Comparison of ENCODE assay signal across 21 mouse cellular contexts in genomic region chr5:76023011-76023773, GRCm38 (mm10). TPM values are rescaled to one million over a fixed set of nuclear protein-coding genes. Genes with fewer than 3 reads are reported as not detected.
A peak's percentile ranks its signal among the peaks of the same experiment; 100 is the strongest.
DNase-seq lines count a peak whose midpoint lies in the region; ATAC-seq and TF ChIP-seq lines count a peak whose summit lies in the region.
"Had no signal": no experiment of that assay in that cellular context is flagged by ENCODE, and none has a peak within 500 bp of the region (broad histone marks: within the 10 kb centered on the region; RNA-seq: fewer than 3 reads in every experiment).

No protein-coding gene starts in this region.

- no peak overlapping the region for H3K9ac ChIP-seq in heart, adult 2 months (ENCODE audit: low read depth, low read length)
- no peak overlapping the region for H3K9ac ChIP-seq in heart, embryonic 15.5 days
- H3K9ac ChIP-seq: forebrain, embryonic 15.5 days; limb, embryonic 12.5 days; liver, embryonic 13.5 days; midbrain, embryonic 15.5 days had no signal

- WGBS in heart, adult 2 months: 26% methylated on average over 14 of the region's 14 CpGs
- WGBS in heart, embryonic 15.5 days: 25% methylated on average over 14 of the region's 14 CpGs

- no peaks in the 10 kb centered on the region for H3K9me3 ChIP-seq in heart, embryonic 15.5 days (replicated peaks)
- H3K9me3 ChIP-seq: forebrain, embryonic 15.5 days; limb, embryonic 12.5 days; liver, embryonic 13.5 days; midbrain, embryonic 15.5 days had no signal

- no peak for TF ChIP-seq EP300 in heart, adult 2 months (IDR thresholded peaks at IDR 0.05; ENCODE audit: insufficient read depth, low read depth, low read length)

- no peaks in the 10 kb centered on the region for H3K27me3 ChIP-seq in heart, adult 2 months (ENCODE audit: control insufficient read depth, insufficient read depth, low read length)
- H3K27me3 ChIP-seq in heart, embryonic 15.5 days: no peaks in the 10 kb centered on the region
- H3K27me3 ChIP-seq: forebrain, embryonic 15.5 days; limb, embryonic 12.5 days; liver, embryonic 13.5 days; midbrain, embryonic 15.5 days had no signal

- H3K4me2 ChIP-seq in heart, embryonic 15.5 days: peak overlapping the region; percentile 10
- H3K4me2 ChIP-seq: forebrain, embryonic 15.5 days; limb, embryonic 12.5 days; liver, embryonic 13.5 days; midbrain, embryonic 15.5 days had no signal

- TF ChIP-seq CTCF in heart, adult 2 months (IDR thresholded peaks at IDR 0.05): no peak

- H3K4me1 ChIP-seq in heart, adult 2 months (ENCODE audit: control insufficient read depth, insufficient read depth, low read length): peaks cover 14% of the 10 kb centered on the region
- H3K4me1 ChIP-seq in heart, embryonic 15.5 days (replicated peaks): peaks cover 7% of the 10 kb centered on the region
- H3K4me1 ChIP-seq: forebrain, embryonic 15.5 days; limb, embryonic 12.5 days; liver, embryonic 13.5 days; midbrain, embryonic 15.5 days had no signal

- no peak overlapping the region for H3K4me3 ChIP-seq in heart, adult 2 months
- no peak overlapping the region for H3K4me3 ChIP-seq in heart, embryonic 15.5 days
- H3K4me3 ChIP-seq: erythroblast, embryonic 14.5 days; forebrain, embryonic 15.5 days; left cerebral cortex, adult 2 months; limb, embryonic 12.5 days; liver, embryonic 13.5 days; midbrain, embryonic 15.5 days had no signal

- peak overlapping the region; percentile 78 for H3K27ac ChIP-seq in heart, adult 2 months
- peak overlapping the region; percentile 22 for H3K27ac ChIP-seq in heart, embryonic 15.5 days
- H3K27ac ChIP-seq: forebrain, embryonic 15.5 days; left cerebral cortex, adult 2 months; limb, embryonic 12.5 days; liver, embryonic 13.5 days; macrophage; midbrain, embryonic 15.5 days had no signal

- peak; percentile 27 to 47 for DNase-seq in heart, adult 18-20 months
- DNase-seq in heart, adult 8-10 months (ENCODE audit: low spot score): no peak
- peak in 1 of 2 experiments; percentile 37 for DNase-seq in heart, adult 2 months
- peak; percentile 55 for DNase-seq in lung, postnatal 10 days
- DNase-seq in cerebellum, postnatal 14 days: no peak
- no peak for DNase-seq in frontal cortex, postnatal 10 days (ENCODE audit: low spot score in 2 of 2)
- DNase-seq in kidney, postnatal 14 days: no peak
- DNase-seq: adrenal gland, postnatal 14 days; cerebellum, adult 18-20 months; gastrocnemius, postnatal 10 days; kidney, adult 9 months; liver, embryonic 13.5 days; thymus, adult 2 months had no signal

- no peak for TF ChIP-seq POLR2A in heart, adult 2 months (IDR thresholded peaks at IDR 0.05; ENCODE audit: insufficient read depth, low read depth, low read length)

- peaks cover 9% of the 10 kb centered on the region for H3K36me3 ChIP-seq in heart, adult 2 months (ENCODE audit: control insufficient read depth, insufficient read depth, low read length)
- H3K36me3 ChIP-seq in heart, embryonic 15.5 days: no peaks in the 10 kb centered on the region
- H3K36me3 ChIP-seq: forebrain, embryonic 15.5 days; limb, embryonic 12.5 days; liver, embryonic 13.5 days; midbrain, embryonic 15.5 days had no signal

- no peaks in the 10 kb centered on the region for H3K79me2 ChIP-seq in heart, adult 2 months (replicated peaks; ENCODE audit: control insufficient read depth, insufficient read depth, low read length)

- intact Hi-C loops in heart, adult 2 months (cut with DNase I): loop anchor here (2.0 kb wide), 1 partner anchor 46 kb away; no protein-coding TSS in a partner anchor

- no peak for ATAC-seq in heart, embryonic 15.5 days (replicated peaks; ENCODE audit: insufficient number of reproducible peaks, insufficient read depth, low FRiP score, low read depth)
- ATAC-seq: forebrain, embryonic 15.5 days; hindbrain, embryonic 16.5 days; midbrain, embryonic 15.5 days had no signal

RNA-seq across cellular contexts. Expression of gene Kdr, which starts 44.9 kb away (rescaled TPM):
- 10 to 100 TPM; 48.5 to 69.9 TPM for total RNA-seq in heart, adult 18-20 months (2021)
- total RNA-seq in heart, adult 8-10 months (2022): 10 to 100 TPM; 62.5 to 87.5 (median 77.7) TPM
- 10 to 100 TPM; 70.7 to 78.2 TPM for total RNA-seq in heart, adult 2 months (2021)
- polyA plus RNA-seq in heart, adult 2 months (2012; rRNA removed): 38.3 and 73.9 TPM in 2 replicates
- polyA plus RNA-seq in heart, embryonic 15.5 days (2015; fragmentation: Nextera tagmentation; extraction: Ambion mirVana): 35.4 and 35.6 TPM in 2 replicates

Comparison
In these comparisons a context has a peak if more than half of its experiments do, and no peak if none do; other contexts are left out.
1. DNase-seq: peak in heart, adult 18-20 months (2 of 2) and lung, postnatal 10 days (single experiment); none in heart, adult 8-10 months (single experiment), cerebellum, postnatal 14 days (0 of 2), frontal cortex, postnatal 10 days (0 of 2) and kidney, postnatal 14 days (single experiment).